In genomic region chr16:34401216-34401615, GRCm38 (mm10) we compare ENCODE assay signal across 25 mouse cellular contexts.
"Had no signal": no experiment of that assay in that cellular context is flagged by ENCODE, and none has a peak within 500 bp of the region (broad histone marks: within the 10 kb centered on the region; RNA-seq: fewer than 3 reads in every experiment).

No protein-coding gene starts in this region.

- H3K27me3 ChIP-seq: embryonic facial prominence, embryonic 12.5 days; embryonic facial prominence, embryonic 13.5 days; embryonic facial prominence, embryonic 15.5 days; forebrain, embryonic 12.5 days; forebrain, embryonic 13.5 days; forebrain, embryonic 15.5 days had no signal

- H3K36me3 ChIP-seq: embryonic facial prominence, embryonic 10.5 days; embryonic facial prominence, embryonic 12.5 days; embryonic facial prominence, embryonic 13.5 days; embryonic facial prominence, embryonic 15.5 days; forebrain, embryonic 10.5 days; forebrain, embryonic 12.5 days; forebrain, embryonic 15.5 days had no signal

- H3K4me3 ChIP-seq: embryonic facial prominence, embryonic 10.5 days; embryonic facial prominence, embryonic 12.5 days; embryonic facial prominence, embryonic 13.5 days; embryonic facial prominence, embryonic 15.5 days; erythroblast, embryonic 14.5 days; forebrain, embryonic 10.5 days; forebrain, embryonic 12.5 days; forebrain, embryonic 13.5 days; forebrain, embryonic 15.5 days; gastrocnemius, adult 2 months; heart, adult 2 months had no signal

- H3K9me3 ChIP-seq: embryonic facial prominence, embryonic 10.5 days; embryonic facial prominence, embryonic 12.5 days; embryonic facial prominence, embryonic 13.5 days; embryonic facial prominence, embryonic 15.5 days; forebrain, embryonic 10.5 days; forebrain, embryonic 12.5 days; forebrain, embryonic 13.5 days; forebrain, embryonic 15.5 days had no signal

- H3K4me1 ChIP-seq: embryonic facial prominence, embryonic 13.5 days; embryonic facial prominence, embryonic 15.5 days had no signal

- DNase-seq: cerebellum, adult 8-10 months; cerebellum, adult 9-10 months; cerebellum, adult 9-11 months; cerebellum, postnatal 10 days; cerebellum, postnatal 14 days; cerebellum, postnatal 25 days; cerebellum, postnatal 36 days; embryo, embryonic 11 days; forebrain, postnatal 0 days; gastrocnemius, adult 2 months; gastrocnemius, postnatal 10 days; gastrocnemius, postnatal 14 days; gastrocnemius, postnatal 25 days; gastrocnemius, postnatal 36 days; heart, adult 18-20 months; heart, adult 2 months had no signal

- H3K27ac ChIP-seq: embryonic facial prominence, embryonic 10.5 days; embryonic facial prominence, embryonic 12.5 days; embryonic facial prominence, embryonic 13.5 days; embryonic facial prominence, embryonic 15.5 days; forebrain, embryonic 10.5 days; forebrain, embryonic 12.5 days; forebrain, embryonic 13.5 days; forebrain, embryonic 15.5 days; gastrocnemius, adult 2 months; heart, adult 2 months had no signal
